Mouse (Mus musculus): ENCODE measurements at regions not wholly inside any gene's neighbourhood (a gene's known extent, or its start where the extent isn't known, plus 50 kb on each side); places are given as distances from the start of the nearest gene placed in this dataset.

DNA sequence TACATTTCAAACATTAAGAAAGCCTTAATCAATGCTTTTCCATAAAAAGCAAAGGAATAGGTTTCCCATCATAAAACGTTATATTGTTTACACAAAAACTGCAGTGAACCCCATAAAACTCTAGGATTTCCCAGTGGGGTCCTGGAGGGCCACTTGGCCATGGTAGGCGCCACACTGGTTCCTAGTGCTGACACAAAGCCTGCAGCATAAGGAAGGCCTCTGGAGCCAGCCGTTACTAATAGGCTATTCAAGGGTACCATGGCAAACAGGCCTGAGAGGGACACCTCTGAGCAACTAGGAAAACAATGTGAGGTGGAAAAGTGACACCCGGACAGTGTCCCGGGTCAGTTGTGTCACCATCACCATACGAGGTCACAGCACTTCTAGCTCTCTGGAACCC, 231.9 kb downstream of the Ttc32 start:
- no peak for DNase-seq (ENCODE audit: low spot score in 2 of 2)

DNA sequence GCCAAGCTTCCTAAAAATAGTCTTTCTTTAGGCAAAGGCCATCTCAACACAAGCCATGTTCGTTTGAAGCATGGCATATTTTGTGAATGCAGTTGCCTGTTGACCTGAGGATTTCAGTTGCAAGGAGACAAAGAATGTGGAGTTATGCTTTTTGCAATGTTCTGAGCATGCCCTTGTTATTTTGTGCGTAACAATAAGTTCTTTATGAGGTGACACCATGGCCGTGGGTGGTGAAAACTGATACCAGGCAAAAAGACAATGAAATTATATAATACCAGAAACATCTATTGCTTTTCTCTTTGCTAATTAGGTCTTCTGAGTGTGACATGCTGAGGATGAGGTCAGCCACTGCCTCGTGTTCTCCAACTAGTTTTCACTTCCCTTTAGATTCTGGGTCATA, 236.4 kb downstream of the Ttc32 start:
- no peak for DNase-seq (ENCODE audit: low spot score in 2 of 2)

DNA sequence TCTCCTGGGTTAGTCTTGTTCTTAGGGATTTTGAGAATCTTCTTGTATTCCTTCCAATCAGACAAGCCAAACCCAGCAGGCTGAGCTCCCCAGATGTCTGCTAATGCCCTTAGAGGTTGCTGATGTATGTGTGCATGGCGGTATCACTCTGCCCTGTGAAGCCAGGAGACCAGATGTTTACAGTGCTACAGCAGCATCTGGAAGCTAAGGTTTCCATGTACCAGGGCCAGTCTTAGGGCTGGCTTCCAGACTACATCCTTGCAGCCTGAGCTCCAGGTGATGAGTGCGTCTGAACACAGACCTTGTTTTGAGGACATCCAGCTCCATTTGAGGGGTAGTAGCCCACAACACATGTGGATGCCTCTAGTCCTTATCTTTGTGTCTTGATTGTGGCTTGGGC, 241.7 kb downstream of the Ttc32 start:
- DNase-seq (ENCODE audit: low spot score in 2 of 2), result no peak

DNA sequence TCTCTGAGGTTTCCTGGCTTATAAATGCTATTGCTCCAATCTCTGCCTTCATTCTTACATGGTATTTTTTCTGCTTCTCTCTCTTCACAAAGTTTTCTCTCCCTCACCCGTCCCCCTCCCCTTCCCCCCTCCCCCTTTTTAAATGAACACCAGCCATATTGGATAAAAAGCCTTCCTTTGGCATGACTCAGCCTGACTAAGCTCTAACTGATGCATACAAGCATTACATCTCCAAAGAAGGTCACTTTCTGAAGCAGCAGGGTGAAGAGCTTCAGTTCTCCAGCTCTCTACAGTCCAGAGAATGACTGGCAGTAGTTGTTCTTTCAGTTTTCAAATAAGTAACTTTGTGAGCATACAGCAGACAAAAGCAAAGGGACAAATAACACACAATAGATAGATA, 244.4 kb downstream of the Ttc32 start:
- no peak for DNase-seq (ENCODE audit: low spot score in 2 of 2)

DNA sequence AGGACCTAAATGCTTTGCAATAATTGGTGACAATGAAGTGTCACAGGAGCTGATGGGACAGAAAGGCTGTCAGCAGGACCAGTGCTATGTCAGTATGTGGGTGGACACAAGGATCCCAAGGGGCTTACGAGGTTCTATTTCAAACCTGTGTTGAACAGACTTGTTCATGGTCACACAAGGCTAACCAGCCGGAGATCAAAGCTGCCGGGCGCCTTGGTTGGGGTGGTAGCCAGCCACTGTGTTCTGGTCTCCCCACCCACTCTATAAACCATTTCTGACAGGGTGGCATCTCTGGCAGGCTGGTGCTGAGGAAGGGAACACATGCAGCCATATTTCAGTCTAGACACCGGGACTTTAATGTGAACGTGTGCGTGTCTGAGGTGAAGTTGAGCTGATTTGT, 245.9 kb downstream of the Ttc32 start:
- DNase-seq (ENCODE audit: low spot score in 2 of 2), result no peak

DNA sequence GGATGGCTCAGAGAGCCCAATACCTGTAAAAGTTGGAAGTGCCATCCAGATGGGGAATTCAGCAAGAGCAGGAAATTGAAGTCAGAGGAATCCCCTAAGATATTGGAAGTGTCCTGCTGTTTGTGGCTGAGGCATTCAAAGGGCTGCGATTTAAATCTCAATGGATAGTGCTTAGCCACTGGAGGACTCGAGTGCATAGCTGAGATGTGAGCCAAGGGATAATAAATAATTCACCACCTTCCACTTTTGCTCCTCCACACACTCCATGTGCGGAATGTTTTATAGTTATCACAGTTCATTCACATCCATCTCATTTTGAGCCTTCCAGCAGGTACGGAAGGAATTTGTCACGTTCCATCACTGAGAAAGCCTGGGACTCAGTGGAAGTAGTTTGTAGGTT, 248.9 kb downstream of the Ttc32 start:
- DNase-seq (ENCODE audit: low spot score in 2 of 2), result no peak

DNA sequence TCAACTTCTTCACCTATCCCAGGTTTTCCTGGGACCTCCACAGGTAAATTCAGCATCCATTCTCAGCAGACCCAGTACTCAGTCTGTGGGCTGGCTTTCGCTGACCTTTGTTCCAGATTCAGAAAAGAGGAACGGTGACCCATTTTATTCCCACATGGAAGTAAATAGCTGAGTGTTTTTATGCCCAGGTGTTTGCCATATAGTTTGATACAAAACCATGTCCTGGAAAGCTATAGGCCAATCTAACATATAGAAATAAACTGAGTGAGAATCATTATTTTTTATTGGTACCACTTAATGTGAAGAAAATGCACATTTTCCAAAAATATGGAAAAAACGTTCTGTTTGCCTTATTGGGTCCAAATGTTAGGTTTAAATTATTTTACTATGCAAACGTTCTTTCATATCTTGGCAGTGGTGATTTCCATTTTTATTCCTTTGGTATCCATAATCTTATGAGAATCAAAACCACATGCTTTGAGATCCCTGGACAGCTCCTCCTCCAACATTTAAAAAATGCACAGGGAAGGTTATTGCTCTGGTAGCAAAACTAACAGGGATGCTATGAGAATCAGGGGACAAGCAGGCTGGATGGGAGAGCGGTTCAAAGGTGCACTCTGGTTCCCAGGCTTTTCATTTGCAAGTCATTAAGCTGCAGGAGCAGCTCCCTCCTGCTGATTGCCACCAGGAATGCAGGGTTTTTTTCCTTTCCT, 250.3 kb downstream of the Ttc32 start:
- DNase-seq (ENCODE audit: low spot score in 2 of 2), result no peak

DNA sequence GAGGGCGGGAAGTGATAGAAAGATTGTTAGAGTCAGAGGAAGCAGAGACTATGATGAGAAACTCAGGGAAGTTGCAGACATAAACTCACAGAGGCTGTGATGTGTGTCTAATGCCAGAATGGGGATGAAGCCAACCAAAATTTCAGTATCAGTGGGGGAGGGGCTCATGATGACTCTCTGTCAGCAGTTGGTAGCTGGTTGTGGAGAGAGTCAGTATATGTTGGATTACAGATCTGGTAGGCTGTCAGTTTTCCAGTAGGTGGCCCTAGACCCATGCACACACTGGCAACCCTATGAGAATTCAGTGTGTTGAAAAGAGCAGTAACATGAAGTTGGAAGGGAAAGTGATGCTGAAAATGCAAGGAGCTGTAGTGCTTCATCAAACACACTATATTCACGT, 257.5 kb downstream of the Ttc32 start:
- no peak for DNase-seq (ENCODE audit: low spot score in 2 of 2)

DNA sequence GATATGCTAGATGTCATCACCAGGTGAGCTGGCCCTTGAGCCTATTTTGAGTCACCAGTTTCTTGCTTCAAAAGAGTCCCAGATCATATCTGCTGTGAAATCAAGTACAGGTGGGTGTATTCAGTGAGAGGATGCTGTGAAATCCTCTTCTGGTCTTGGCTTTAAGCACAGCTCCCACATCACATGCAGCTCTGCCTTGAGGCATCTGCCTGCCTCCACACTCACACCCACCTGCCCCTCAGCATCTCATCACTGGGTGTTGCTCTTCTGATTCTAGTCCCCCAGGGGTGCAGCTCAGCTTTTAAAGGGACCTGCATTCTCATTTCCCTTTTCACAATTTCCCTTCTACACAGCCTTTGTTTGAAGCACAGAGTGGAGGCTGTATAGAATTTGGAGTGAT, 262.9 kb downstream of the Ttc32 start:
- no peak for DNase-seq (ENCODE audit: low spot score in 2 of 2)

DNA sequence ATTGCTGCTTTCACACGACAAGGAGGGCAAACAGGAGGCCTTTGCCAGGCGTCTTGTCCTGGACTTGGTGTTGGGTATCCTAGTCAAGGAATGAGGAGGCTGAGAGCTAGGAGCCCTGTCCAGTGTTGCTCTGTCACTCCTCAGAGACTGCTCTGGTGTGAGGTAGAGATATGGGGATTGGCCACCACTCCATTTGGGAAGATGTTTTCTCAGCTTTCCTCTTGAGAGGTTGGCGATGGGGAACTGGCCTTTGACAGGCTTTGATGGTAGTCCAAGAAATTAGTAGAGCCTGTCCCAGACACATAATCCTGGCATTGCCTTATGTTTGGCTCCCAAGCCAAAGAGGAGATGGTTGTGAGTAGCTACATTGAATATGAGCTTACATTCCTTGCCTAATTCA, 265.4 kb downstream of the Ttc32 start:
- DNase-seq (ENCODE audit: low spot score in 2 of 2), result no peak

DNA sequence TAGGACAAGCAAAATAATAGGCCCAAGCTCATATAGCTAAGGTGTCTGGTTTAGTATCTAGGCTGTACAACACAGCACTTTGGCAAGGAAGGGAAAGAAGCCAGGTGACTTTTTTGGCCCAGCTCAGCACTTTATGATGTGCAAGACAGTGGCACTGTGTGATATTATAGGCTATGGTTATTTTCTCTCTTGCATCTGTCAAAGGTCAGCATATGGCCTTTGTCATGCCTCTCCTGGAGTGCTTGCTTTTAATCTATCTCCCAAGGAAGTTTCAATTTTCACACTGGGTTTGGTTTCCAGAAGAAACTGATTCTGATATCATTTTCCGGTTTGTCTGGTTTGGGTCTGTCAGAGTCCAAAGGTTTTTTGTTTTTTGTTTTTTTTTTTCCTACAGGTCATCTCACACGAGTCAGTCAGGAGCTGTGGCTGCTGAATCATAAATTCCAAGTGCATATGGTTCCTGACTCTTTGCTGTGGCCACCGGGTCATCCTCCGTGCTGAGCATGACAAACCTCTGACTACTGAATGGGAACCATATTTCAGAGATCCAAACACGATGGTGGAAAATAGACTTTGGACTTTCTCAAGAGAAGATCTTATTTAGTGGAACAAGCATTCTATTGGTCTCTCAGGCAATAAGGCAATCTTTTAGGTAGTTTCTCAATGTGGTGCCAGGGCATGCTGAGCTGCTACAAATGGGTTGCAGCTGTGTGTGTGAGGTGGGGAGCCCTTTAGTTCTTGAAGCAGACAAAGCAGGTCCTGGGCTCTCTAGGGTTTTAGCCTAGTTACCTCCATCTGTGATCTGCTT, 269.3 kb downstream of the Ttc32 start:
- DNase-seq (ENCODE audit: low spot score in 2 of 2), result no peak

DNA sequence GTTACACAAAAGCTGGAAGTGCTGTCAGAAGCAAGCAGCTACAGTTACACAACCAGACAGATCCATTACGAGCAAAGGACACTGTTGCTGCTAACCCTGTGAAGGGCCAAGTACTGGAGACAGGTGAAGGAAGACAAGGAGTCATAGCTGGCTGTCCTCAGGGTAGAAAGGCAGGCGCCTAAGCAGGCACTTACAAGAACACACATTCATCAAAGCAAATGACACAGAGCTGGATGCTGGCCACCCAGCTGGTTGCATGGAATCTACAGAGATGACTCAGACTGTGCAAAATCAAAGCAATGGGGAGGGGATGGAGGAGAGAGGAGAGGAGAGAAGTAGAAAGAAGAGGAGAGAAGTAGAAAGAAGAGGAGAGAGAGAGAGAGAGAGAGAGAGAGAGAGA, 265.8 kb upstream of the Osr1 start:
- no peak for DNase-seq (ENCODE audit: low spot score in 2 of 2)

DNA sequence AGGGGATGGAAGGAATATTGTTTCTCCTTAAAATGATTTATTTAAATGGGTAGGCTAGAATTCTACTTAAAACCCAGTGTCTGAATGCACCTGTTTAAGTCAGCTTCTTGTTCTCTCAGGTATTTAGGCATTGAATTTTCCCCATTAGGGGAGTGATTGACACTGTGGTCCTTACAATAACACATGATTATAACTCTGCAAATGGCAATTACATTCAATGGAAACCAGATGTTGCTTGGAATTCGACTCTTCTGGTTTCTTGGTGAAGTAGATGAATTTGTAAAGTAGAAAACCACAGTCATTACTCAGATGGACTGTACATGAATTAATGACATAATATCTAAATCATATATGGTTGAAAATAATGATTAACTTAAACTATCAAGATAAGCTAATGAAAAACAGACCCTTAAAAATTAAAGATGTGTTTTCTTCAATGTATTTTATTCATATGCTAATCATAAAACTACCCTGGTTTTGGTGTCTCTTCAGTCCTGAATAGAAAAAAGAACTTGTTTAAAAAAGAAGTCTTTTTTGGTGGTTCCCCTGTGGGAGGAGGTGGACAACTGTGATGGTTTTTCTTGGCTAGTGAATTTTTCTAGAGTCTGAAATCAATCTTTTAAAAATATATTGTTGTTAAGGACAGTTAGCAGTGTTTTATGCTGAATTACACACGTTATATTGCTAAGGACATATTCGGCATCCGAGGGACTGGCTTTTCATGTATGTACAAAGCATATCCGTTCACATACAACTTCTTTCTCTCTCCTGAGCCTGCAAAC, 231.8 kb upstream of the Osr1 start:
- DNase-seq (ENCODE audit: low spot score in 2 of 2), result no peak

DNA sequence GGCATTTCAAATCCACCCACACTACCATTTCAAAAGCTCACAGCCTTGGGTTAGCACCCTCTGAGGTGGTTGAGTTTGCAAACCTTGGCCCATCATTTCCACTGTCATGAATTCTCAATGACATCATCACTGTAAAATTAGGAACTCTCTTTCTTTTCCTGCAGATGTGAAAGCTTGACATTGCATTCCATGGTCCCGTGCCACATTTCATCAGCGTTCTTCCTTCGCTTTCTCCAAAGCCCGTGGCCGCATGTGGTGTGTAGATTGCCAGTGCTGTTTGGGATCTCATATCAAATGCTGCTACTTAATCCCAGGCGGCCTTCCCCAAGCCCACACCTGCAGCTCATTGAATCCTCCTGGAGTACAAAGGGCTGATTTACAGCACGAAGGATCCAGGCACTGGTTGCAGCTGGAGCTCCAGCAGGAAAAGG, 231.1 kb upstream of the Osr1 start:
- no peak for DNase-seq (ENCODE audit: low spot score in 2 of 2)

DNA sequence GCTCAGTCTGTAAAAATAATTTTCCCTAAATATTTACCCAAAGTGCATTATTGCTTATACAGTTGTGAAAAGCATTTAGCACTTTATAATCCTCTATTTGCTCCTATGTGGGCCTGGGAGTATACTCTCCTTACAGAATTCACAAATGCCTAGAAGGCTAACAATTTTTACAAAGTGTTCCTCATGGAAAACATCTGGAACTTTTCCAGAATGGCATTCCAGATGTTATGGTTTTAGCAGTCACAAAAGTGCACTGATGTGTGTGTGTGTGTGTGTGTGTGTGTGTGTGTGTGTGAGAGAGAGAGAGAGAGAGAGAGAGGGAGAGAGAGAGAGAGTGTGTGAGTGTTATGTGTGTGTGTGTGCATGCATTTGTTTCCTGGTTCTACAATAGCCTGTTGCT, 229.1 kb upstream of the Osr1 start:
- DNase-seq (ENCODE audit: low spot score in 2 of 2), result no peak

DNA sequence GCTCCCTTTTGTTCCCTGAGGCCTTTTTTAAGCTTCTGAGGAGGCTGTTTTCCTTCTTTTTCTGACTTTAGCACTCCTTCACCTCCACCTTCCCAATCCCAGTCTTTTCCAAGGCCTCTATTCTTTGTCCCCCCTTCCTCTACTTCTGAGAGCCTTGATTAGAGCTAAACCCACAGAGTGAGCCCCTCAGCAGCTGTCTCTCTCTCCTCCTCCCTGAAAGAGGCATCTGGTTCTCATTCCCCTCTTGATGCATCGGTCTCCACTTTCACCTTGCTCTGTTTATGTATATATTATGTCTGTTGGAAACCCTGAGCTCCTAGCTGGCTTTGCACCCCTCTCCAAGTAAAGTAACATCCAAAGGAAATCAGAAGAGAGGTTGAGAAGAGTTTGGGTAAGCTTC, 224.6 kb upstream of the Osr1 start:
- DNase-seq (ENCODE audit: low spot score in 2 of 2), result no peak

DNA sequence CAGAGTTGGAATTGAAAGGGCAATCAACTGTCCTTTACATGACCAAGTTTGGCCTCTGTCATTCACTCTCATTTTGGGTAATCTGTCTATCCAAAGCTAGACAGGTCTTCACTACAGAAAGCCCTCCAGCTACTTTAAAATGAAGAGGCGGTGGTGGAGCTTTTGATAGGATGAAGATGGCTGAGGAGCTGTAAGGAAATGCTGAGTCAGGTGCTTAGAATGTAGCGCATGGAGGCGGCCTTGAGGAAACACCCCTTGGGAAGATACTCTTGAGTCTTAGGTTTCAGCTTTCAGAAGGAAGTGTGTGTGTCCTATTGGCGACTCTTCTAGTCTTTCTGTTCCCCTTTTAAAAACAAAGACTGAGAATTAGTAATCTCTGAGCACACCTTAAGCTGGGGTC, 214.4 kb upstream of the Osr1 start:
- no peak for DNase-seq (ENCODE audit: low spot score in 2 of 2)

DNA sequence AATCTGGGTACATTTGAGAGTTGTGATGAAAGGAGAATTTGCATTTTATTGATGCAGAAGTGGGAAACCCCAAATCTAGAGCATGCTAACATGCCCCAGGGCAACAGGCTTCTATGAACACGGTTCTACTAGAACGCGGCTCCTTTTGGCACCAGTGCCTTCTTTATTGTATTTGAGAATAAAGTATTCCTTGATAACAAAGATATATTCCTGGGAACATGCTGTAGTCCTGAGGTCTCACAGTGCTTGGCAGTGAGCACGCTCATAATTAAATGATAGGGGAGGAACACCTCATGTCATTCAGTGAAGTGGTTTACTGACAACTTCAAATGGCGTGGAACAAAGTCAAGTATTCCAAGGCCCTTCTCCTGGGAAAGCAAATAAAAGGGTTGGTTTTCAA, 212.1 kb upstream of the Osr1 start:
- no peak for DNase-seq (ENCODE audit: low spot score in 2 of 2)

DNA sequence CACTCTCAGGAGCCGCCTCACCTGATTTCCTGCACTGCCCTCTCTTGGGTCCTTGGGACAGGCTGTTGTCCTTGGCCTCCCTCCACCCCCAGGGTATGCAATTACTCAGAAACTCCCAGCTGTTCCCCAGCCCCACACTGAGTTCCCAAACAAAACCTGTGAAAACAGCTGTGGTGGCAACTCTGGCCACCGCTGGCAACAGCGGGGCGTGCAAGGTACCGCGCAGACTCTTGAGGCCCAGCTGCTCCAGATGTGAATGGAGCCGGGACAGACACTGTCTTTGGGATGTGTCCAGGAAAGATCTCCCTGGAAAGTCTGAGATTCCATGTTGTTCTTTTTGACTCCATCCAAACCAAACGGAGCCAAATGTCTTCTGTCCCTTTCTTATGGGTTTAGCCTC, 211.0 kb upstream of the Osr1 start:
- no peak for DNase-seq (ENCODE audit: low spot score in 2 of 2)

DNA sequence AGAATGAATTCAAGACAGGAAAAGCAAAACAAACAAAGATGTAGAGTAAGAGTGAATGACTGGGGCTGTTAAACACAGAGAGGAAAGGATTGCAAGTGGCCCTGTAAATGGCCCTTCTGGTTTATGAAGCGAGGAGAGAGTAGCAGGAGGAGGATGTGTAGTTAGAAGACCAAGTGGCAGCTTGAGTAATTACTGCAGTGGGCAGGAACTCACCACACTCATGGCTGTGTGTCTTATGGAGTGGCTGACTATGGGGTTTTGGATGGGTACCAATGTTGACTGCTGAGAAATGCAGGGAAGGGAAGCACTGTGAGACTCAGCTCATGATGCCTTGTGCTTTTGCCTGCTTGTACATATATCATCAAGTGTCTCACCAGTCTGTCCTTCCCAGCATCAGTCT, 204.0 kb upstream of the Osr1 start:
- DNase-seq (ENCODE audit: low spot score in 2 of 2), result no peak

DNA sequence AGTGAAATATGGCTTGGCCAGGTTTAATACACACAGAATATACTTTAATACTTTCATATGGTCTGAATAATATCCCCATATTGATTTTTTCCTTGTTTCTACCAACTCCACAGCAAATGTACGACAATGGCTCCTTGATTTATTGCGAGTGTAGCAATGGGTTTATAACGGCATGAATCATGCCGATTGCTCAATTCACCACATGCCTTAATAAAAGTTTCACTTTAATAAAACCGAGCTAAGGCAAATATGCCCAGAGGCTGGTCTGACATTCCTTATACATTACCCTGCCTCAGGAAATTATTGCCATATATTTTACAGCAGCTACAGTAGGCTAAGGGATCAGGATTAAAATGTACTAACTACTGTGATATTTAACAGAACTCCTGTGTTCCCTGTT, 201.2 kb upstream of the Osr1 start:
- no peak for DNase-seq (ENCODE audit: low spot score in 2 of 2)

DNA sequence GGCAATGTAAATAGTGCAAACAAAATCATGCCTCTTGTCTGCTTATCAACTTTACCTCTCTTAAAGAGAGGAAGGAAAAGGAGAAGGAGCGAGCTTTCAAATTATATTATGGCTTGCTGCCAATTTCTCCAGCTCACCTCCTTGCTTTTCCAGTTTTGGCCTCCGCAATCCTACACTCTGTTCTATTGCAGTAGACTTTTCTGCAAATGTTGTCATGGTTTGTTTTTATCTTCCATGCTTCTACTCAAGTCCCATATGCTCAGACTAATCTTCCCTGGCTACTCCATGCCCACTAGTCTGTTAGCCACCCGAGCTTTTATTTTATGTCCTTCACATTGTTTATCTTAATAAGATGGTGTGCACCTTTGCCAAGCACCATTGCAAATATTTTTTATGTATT, 168.0 kb upstream of the Osr1 start:
- DNase-seq (ENCODE audit: low spot score in 2 of 2), result no peak

DNA sequence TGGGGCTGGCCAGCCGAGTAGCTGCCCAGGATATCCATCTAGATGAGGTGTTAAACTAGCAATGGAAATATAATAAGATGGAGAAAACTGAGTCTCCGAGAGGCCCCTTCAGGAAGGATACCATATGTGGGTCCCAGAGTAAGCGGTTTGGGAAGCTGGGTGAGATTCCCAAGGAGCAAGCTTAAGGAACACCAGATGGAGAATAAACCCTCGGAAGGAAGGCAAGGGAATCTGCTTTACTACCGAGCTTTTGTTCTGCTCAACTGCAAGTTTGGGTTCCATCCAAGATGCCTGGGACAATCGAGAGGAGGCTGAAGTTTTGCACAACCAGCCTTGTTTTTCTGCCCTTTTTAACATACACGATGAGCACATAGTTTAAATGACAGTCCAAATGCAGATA, 164.9 kb upstream of the Osr1 start:
- no peak for DNase-seq (ENCODE audit: low spot score in 2 of 2)
